Mouse (Mus musculus): ENCODE data around the gene 1520401A03Rik. TPM values are rescaled to one million over a fixed set of nuclear protein-coding genes. Genes with fewer than 3 reads are reported as not detected.
A peak's percentile ranks its signal among the peaks of the same experiment; 100 is the strongest.

Gene 1520401A03Rik
- total and polyA plus RNA-seq, 3 experiments = 0.08 TPM; not detected in 2

- TF ChIP-seq ZMIZ1 (IDR thresholded peaks at IDR 0.05; ENCODE audit: low read depth, low read length) (peak; percentile 45; the same call in 1 of the 2 replicates), NRF1 (IDR thresholded peaks at IDR 0.05; ENCODE audit: low read depth, low read length) (peak; percentile 96), IRF4 (IDR thresholded peaks at IDR 0.05; ENCODE audit: low read depth, low read length) (peak; percentile 62), RCOR1 (conservative IDR thresholded peaks at IDR 0.05; ENCODE audit: low read depth, low read length) (peak; percentile 98), CHD2 (IDR thresholded peaks at IDR 0.05; ENCODE audit: low read length) (peak; percentile 93), KAT2A (IDR thresholded peaks at IDR 0.05; ENCODE audit: insufficient replicate concordance, low read length) (peak; percentile 69; the same call in 1 of the 2 replicates), HCFC1 (IDR thresholded peaks at IDR 0.05; ENCODE audit: low read depth, low read length) (peak; percentile 86), MAZ (IDR thresholded peaks at IDR 0.05; ENCODE audit: low read depth, low read length) (peak; percentile 55; the same call in 1 of the 2 replicates), TBP (conservative IDR thresholded peaks at IDR 0.05; ENCODE audit: low read depth, low read length) (peak; percentile 74), E2F4 (IDR thresholded peaks at IDR 0.05; ENCODE audit: insufficient replicate concordance, low read depth, low read length) (peak; percentile 81; the same call in 1 of the 2 replicates), PAX5 (IDR thresholded peaks at IDR 0.05; ENCODE audit: low read length) (no peak), MXI1 (IDR thresholded peaks at IDR 0.05; ENCODE audit: low read depth, low read length) (peak; percentile 80), ETS1 (conservative IDR thresholded peaks at IDR 0.05; ENCODE audit: low read depth, low read length) (no peak), MEF2A (IDR thresholded peaks at IDR 0.05; ENCODE audit: borderline replicate concordance, low read depth, low read length) (peak; percentile 69; the same call in 1 of the 2 replicates), TCF12 (IDR thresholded peaks at IDR 0.05; ENCODE audit: low read depth, low read length) (peak; percentile 81), JUND (conservative IDR thresholded peaks at IDR 0.05; ENCODE audit: low read depth, low read length) (no peak), MAFK (IDR thresholded peaks at IDR 0.05; ENCODE audit: insufficient replicate concordance, low read length) (no peak), ELF1 (IDR thresholded peaks at IDR 0.05; ENCODE audit: low read depth, low read length) (peak; percentile 99), SIN3A (IDR thresholded peaks at IDR 0.05; ENCODE audit: low read length) (peak; percentile 99), BHLHE40 (IDR thresholded peaks at IDR 0.05; ENCODE audit: low read depth, low read length) (peak; percentile 17; the same call in 1 of the 2 replicates), POLR2A (IDR thresholded peaks at IDR 0.05; ENCODE audit: low read depth, low read length) (peak; percentile 74), EP300 (IDR thresholded peaks at IDR 0.05; ENCODE audit: low read length) (no peak)
- Histone ChIP-seq H3K27me3 (replicated peaks) (no peaks in the 10 kb centered on the region), H3K4me2 (ENCODE audit: insufficient read depth, low read depth, poor library complexity, severe bottlenecking) (peak within 1 kb of the TSS; percentile 84), H3K9me3 (replicated peaks; ENCODE audit: low read length) (no peaks in the 10 kb centered on the region), H3K4me1 (ENCODE audit: control insufficient read depth in 1 of 2, insufficient read depth in 2 of 2) (peaks cover 4 to 23% of the 10 kb centered on the region in 2 experiments; a peak in 3 of 4 replicates), H3K36me3 (replicated peaks in 1 of 2; ENCODE audit: control insufficient read depth in 1 of 2, insufficient read depth in 1 of 2, low read length in 1 of 2) (peaks cover 0 to 12% of the 10 kb centered on the region in 2 experiments), H3K79me2 (replicated peaks; ENCODE audit: control insufficient read depth, extremely low read depth, insufficient read depth, poor library complexity, severe bottlenecking) (0 out of 2 replicates have a peak, but pooled peaks cover 4% of the 10 kb centered on the region), H3K9ac (ENCODE audit: insufficient read depth, low read depth) (peak within 1 kb of the TSS; percentile 94), H3K27ac (ENCODE audit: insufficient read depth, low read depth) (0 out of 2 replicates have a peak within 1 kb of the TSS, but pooled peaks have one; percentile 0), H3K4me3 (replicated peaks in 1 of 3; ENCODE audit: low read depth in 2 of 3, low read length in 2 of 3, poor library complexity in 1 of 3) (peak within 1 kb of the TSS; percentile 75 to 86 (median 86))
- in situ Hi-C loops (cut with MboI; ENCODE audit: low pct_ligation_motif_present, low pct_unique_long_range_greater_than_20kb, low sequenced_read_pairs) (loop anchor here (5.0 to 10.0 kb wide), 2 partner anchors 36 to 193 kb away; no protein-coding TSS in a partner anchor), dilution Hi-C loops (cut with MboI; ENCODE audit: extremely low pct_ligation_motif_present, extremely low pct_unique_long_range_greater_than_20kb, low sequenced_read_pairs) (no loop called here)
- DNase-seq (ENCODE audit: extremely low read depth) = peak; percentile 99
Observed at GRCm38 (mm10) chr17:23771284-23772218, 49.0 kb upstream of the 1520401A03Rik start, which contains the start of gene Flywch1. Gene Flywch1, minus strand, starts transcription at chr17:23771602.

All from CH12.LX (cell line).